Mouse (Mus musculus) lung, embryonic 14.5 days (tissue): ENCODE data around the gene Dnaja2. TPM values are rescaled to one million over a fixed set of nuclear protein-coding genes. Genes with fewer than 3 reads are reported as not detected.

Experiments used
- ATAC-seq: fragments of 200-750 bp; cut with Nextera tagmentation; 2 replicates; pipeline ENCODE4 v1.8.0; 2017; ENCODE audit warnings: mild to moderate bottlenecking, moderate TSS enrichment, moderate library complexity; ENCODE audit not compliant: insufficient read depth
- DNase-seq: peaks from one replicate; pipeline ENCODE4 v3.0.0-alpha.2; 2015
- H3K27ac ChIP-seq: fragments of 300-500 bp; sonication (generic); 2 replicates; pipeline ENCODE4 v1.5.1; 2014; ENCODE audit warnings: low read depth, mild to moderate bottlenecking, moderate library complexity
- H3K27me3 ChIP-seq: fragments of 300-500 bp; sonication (generic); 2 replicates; pipeline ENCODE4 v1.6.1; 2014; ENCODE audit warnings: low read length, control low read depth; ENCODE audit not compliant: insufficient read depth
- H3K36me3 ChIP-seq: fragments of 300-500 bp; sonication (generic); 2 replicates; pipeline ENCODE4 v1.6.1; 2014; ENCODE audit warnings: control low read depth; ENCODE audit not compliant: insufficient read depth
- H3K4me1 ChIP-seq: fragments of 300-500 bp; sonication (generic); 2 replicates; pipeline ENCODE4 v1.6.1; 2014; ENCODE audit warnings: antibody characterized with exemption, control low read depth; ENCODE audit not compliant: insufficient read depth
- H3K4me2 ChIP-seq: fragments of 300-500 bp; sonication (generic); 2 replicates; pipeline ENCODE4 v1.6.1; 2014; ENCODE audit warnings: mild to moderate bottlenecking
- H3K4me3 ChIP-seq: fragments of 300-500 bp; sonication (generic); 2 replicates; pipeline ENCODE4 v1.5.1; 2014; ENCODE audit warnings: low read depth, low read length
- H3K9ac ChIP-seq: fragments of 300-500 bp; sonication (generic); 2 replicates; pipeline ENCODE4 v1.6.1; 2014
- H3K9me3 ChIP-seq: fragments of 300-500 bp; sonication (generic); 2 replicates; pipeline ENCODE4 v1.6.1; 2016; ENCODE audit warnings: low read depth, low read length, control low read depth
- CTCF ChIP-seq: IDR thresholded peaks from 2 replicates; pipeline ENCODE4 v1.5.1; 2016; ENCODE audit warnings: antibody characterized with exemption, low read depth
- WGBS: fragments of 180-500 bp; shearing (Covaris S2); extraction: QIAGEN DNeasy Blood & Tissue Kit; methylation state at CpG from one replicate; pipeline ENCODE4 v1.1.7; 2014; 5-methylcytosine and 5-hydroxymethylcytosine counted together
- polyA plus RNA-seq: library from polyadenylated mRNA; unstranded; fragments of >200 nt; fragmentation: Nextera tagmentation; extraction: Ambion mirVana; gene quantifications from 2 replicates; pipeline ENCODE4 v1.2.1, GENCODE M21; 2014

The Dnaja2 gene
- polyA plus RNA-seq, 1 experiment from 2014 or later: 163 TPM

- DNase-seq (no peak), ATAC-seq (no peak)
- Histone ChIP-seq H3K9ac (no peak overlapping the region), H3K9me3 (no peaks in the 10 kb centered on the region), H3K27me3 (no peaks in the 10 kb centered on the region), H3K4me2 (no peak overlapping the region), H3K4me3 (no peak overlapping the region), H3K36me3 (peaks cover 69% of the 10 kb centered on the region), H3K27ac (no peak overlapping the region), H3K4me1 (no peaks in the 10 kb centered on the region)
- no peak for TF ChIP-seq CTCF
- WGBS: 67% methylated on average over 7 of the region's 7 CpGs
These were observed 39.8 kb downstream of the Dnaja2 start for GRCm38 (mm10) chr8:85515391-85515790.

DNA sequence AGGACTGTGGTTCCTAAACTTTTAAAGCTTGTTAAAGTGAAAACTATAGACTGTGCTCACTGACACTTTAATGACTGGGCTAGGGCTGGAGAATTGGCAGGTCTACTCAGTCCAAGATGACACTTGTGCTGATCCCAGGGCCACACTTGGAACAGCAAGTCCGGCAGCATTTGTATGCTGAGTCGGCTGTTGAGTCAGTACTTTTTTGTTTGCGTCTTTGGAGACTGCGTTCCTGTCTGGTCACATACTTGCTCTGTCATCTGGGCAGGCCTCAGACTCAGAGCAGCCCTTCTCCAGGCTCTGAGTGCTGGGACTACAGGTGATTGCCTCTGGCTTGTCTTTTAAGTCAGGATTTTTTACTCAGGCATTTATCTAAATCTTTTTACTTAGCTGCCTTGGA, 41.9 kb downstream of the Dnaja2 start:
- no peak overlapping the region for H3K9ac ChIP-seq
- H3K4me3 ChIP-seq: no peak overlapping the region
- H3K27ac ChIP-seq: no peak overlapping the region
- no peak for TF ChIP-seq CTCF
- H3K4me1 ChIP-seq: no peaks in the 10 kb centered on the region
- WGBS: 75% methylated on average over 4 of the region's 4 CpGs
- no peaks in the 10 kb centered on the region for H3K9me3 ChIP-seq
- no peak overlapping the region for H3K4me2 ChIP-seq
- no peaks in the 10 kb centered on the region for H3K27me3 ChIP-seq
- DNase-seq (no peak), ATAC-seq (no peak)
- H3K36me3 ChIP-seq: peaks cover 70% of the 10 kb centered on the region

- H3K4me3 ChIP-seq: no peak overlapping the region
- no peak overlapping the region for H3K4me2 ChIP-seq
- H3K4me1 ChIP-seq: no peaks in the 10 kb centered on the region
- no peak overlapping the region for H3K9ac ChIP-seq
- DNase-seq (no peak), ATAC-seq (no peak)
- H3K27ac ChIP-seq: no peak overlapping the region
- H3K27me3 ChIP-seq: no peaks in the 10 kb centered on the region
- peaks cover 74% of the 10 kb centered on the region for H3K36me3 ChIP-seq
- 85% methylated on average over 8 of the region's 8 CpGs for WGBS
- TF ChIP-seq CTCF: no peak
- no peaks in the 10 kb centered on the region for H3K9me3 ChIP-seq
These were observed 42.9 kb downstream of the Dnaja2 start for GRCm38 (mm10) chr8:85512234-85512633.

GRCm38 (mm10) chr8:85508661-85509060, 46.5 kb downstream of the Dnaja2 start:
- ATAC-seq (no peak), DNase-seq (no peak)
- WGBS: 76% methylated on average over 4 of the region's 4 CpGs
- TF ChIP-seq CTCF: no peak
- no peak overlapping the region for H3K9ac ChIP-seq
- no peaks in the 10 kb centered on the region for H3K4me1 ChIP-seq
- no peak overlapping the region for H3K4me2 ChIP-seq
- no peak overlapping the region for H3K27ac ChIP-seq
- H3K27me3 ChIP-seq: no peaks in the 10 kb centered on the region
- H3K4me3 ChIP-seq: no peak overlapping the region
- peaks cover 59% of the 10 kb centered on the region for H3K36me3 ChIP-seq
- no peaks in the 10 kb centered on the region for H3K9me3 ChIP-seq

GRCm38 (mm10) chr8:85506620-85507019, 48.5 kb downstream of the Dnaja2 start:
- DNase-seq (no peak), ATAC-seq (no peak)
- WGBS: 79% methylated on average over 4 of the region's 4 CpGs
- H3K4me2 ChIP-seq: no peak overlapping the region
- H3K36me3 ChIP-seq: peaks cover 44% of the 10 kb centered on the region; the same call in 1 of the 2 replicates
- no peak overlapping the region for H3K4me3 ChIP-seq
- no peak overlapping the region for H3K27ac ChIP-seq
- no peaks in the 10 kb centered on the region for H3K9me3 ChIP-seq
- TF ChIP-seq CTCF: no peak
- no peaks in the 10 kb centered on the region for H3K27me3 ChIP-seq
- no peaks in the 10 kb centered on the region for H3K4me1 ChIP-seq
- no peak overlapping the region for H3K9ac ChIP-seq

- Histone ChIP-seq H3K4me3 (no peak overlapping the region), H3K27ac (no peak overlapping the region), H3K9ac (no peak overlapping the region), H3K36me3 (peaks cover 26% of the 10 kb centered on the region; the same call in 1 of the 2 replicates), H3K9me3 (no peaks in the 10 kb centered on the region), H3K4me1 (0 out of 2 replicates have a peak, but pooled peaks cover 7% of the 10 kb centered on the region), H3K4me2 (no peak overlapping the region), H3K27me3 (no peaks in the 10 kb centered on the region)
- ATAC-seq (no peak), DNase-seq (no peak)
- TF ChIP-seq CTCF: no peak
- WGBS: 89% methylated on average over 6 of the region's 6 CpGs
These were observed 50.4 kb downstream of the Dnaja2 start for GRCm38 (mm10) chr8:85504704-85505103.

DNA sequence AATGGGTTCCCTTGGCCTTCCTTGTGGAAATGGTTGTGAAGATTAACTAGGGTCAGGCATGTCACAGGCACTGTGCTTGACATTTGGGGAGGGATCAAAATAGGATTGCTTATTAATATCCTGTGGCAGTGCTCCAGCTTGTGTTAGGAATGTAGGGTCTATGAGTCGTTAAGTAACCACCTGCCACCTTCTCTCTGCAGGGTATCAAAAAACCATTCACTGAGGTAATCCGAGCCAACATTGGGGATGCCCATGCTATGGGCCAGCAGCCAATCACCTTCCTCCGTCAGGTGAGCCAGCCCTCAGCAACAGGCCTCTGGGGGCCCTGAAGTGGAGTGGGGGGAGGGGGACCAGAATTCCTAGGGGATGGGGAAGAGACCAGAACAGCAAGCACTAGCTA, 52.1 kb downstream of the Dnaja2 start:
- Histone ChIP-seq H3K4me2 (no peak overlapping the region), H3K9ac (no peak overlapping the region), H3K4me3 (no peak overlapping the region), H3K9me3 (no peaks in the 10 kb centered on the region), H3K27me3 (no peaks in the 10 kb centered on the region), H3K27ac (no peak overlapping the region), H3K36me3 (peaks cover 15% of the 10 kb centered on the region; the same call in 1 of the 2 replicates), H3K4me1 (0 out of 2 replicates have a peak, but pooled peaks cover 7% of the 10 kb centered on the region)
- TF ChIP-seq CTCF: no peak
- ATAC-seq: no peak
- no peak for DNase-seq
- WGBS: 57% methylated on average over 3 of the region's 3 CpGs

GRCm38 (mm10) chr8:85502381-85502780, 52.8 kb downstream of the Dnaja2 start:
- no peak for ATAC-seq
- WGBS: 63% methylated on average over 2 of the region's 2 CpGs

More at GRCm38 (mm10) chr8:85502381-85502780, 52.8 kb downstream of the Dnaja2 start:
- H3K4me3 ChIP-seq: no peak overlapping the region
- H3K9me3 ChIP-seq: no peaks in the 10 kb centered on the region
- no peak overlapping the region for H3K4me2 ChIP-seq
- TF ChIP-seq CTCF: no peak
- 0 out of 2 replicates have a peak, but pooled peaks cover 7% of the 10 kb centered on the region for H3K4me1 ChIP-seq
- no peak overlapping the region for H3K27ac ChIP-seq
- no peak for DNase-seq
- H3K27me3 ChIP-seq: no peaks in the 10 kb centered on the region
- H3K9ac ChIP-seq: no peak overlapping the region
- H3K36me3 ChIP-seq: 0 out of 2 replicates have a peak, but pooled peaks cover 8% of the 10 kb centered on the region
